Mouse (Mus musculus): ENCODE measurements around the gene Thada. TPM values are rescaled to one million over a fixed set of nuclear protein-coding genes. Genes with fewer than 3 reads are reported as not detected.
A peak's percentile ranks its signal among the peaks of the same experiment; 100 is the strongest.

Thada gene
- total RNA-seq, 2 experiments from 2014 or later = 7.5 to 8.7 TPM

- no peak for DNase-seq
Observed at GRCm38 (mm10) chr17:84477176-84477575, 11.2 kb upstream of the Thada start.

DNA sequence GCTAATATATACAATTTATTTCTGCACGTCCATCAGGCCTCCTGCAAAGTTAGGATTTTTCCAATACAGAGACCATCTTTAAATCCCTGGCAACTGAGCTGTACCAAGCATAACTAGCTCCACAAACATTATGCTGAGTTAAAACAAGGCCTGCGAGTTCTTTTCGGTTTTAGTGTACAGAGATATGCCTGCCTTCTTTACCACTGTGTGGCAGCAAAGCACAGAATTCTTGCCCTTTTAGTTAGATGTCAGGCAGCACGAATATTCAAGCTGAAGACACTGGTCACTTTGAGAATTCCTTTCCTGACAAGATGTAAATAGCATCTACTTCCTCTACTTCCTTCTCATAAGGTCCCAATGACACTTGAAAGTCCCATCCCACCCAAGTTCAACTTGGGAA, 8.3 kb upstream of the Thada start:
- DNase-seq = peak in 1 of 2 experiments; percentile 18

DNA sequence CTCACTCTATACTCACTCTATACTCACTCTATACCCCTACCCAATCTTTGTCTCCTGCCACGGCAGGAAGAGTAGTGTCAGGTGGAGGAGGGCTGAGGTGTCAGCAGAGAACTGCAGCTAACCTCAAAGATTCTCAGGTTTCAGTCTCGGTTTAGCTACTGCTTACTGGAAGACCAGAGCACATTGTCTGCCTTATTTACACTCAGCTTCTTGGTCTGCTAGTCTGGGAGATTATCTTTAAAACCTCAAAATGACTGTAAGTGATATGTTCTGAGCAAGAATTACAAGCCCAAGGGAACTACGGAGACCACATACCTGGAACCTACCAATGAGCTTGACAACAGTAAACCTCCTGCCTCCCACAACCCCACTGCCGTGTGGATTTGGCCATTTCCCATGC, 31.0 kb downstream of the Thada start:
- DNase-seq = no peak

GRCm38 (mm10) chr17:84434233-84434632, 31.8 kb downstream of the Thada start:
- no peak for DNase-seq

DNA sequence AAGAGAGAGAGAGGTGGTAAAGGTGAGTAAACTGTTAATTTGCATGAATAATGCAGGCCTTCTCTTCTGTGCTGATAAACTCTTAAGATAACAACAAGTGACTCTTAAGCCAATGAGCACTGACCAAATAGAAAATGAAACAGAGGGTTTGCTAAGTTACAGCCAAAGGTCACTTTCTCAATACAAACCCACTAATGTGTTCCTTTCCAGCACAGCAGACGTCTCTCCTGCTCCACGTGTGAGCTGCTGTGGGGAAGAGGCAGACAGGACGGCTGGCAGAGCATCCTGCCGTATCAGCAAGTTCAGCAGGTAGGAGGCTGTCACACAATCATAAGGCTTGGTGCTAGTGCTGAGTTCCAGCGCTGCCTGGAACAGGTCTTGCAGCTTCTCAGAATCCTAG, 34.0 kb downstream of the Thada start:
- DNase-seq = no peak

DNA sequence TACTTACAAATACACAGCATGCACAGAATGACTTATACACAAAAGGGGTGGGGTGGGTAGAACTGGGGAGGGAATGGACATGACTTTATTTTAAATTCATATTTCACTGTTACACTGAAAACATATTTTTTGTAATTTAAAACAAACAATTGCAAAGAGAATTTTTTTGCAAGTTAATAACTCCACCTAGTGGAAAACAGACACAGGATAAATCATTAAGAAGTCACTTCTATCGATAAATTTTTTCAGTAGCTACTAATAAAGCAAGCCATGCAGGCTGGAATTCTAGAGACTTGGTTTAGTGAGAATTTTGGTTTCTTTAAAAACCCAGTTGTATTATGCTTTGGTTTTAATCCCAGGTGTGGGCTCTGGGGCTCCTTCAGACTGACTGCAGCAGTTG, 41.7 kb downstream of the Thada start:
- DNase-seq = no peak

- DNase-seq = no peak
Observed at GRCm38 (mm10) chr17:84422916-84423315, 43.1 kb downstream of the Thada start.

DNA sequence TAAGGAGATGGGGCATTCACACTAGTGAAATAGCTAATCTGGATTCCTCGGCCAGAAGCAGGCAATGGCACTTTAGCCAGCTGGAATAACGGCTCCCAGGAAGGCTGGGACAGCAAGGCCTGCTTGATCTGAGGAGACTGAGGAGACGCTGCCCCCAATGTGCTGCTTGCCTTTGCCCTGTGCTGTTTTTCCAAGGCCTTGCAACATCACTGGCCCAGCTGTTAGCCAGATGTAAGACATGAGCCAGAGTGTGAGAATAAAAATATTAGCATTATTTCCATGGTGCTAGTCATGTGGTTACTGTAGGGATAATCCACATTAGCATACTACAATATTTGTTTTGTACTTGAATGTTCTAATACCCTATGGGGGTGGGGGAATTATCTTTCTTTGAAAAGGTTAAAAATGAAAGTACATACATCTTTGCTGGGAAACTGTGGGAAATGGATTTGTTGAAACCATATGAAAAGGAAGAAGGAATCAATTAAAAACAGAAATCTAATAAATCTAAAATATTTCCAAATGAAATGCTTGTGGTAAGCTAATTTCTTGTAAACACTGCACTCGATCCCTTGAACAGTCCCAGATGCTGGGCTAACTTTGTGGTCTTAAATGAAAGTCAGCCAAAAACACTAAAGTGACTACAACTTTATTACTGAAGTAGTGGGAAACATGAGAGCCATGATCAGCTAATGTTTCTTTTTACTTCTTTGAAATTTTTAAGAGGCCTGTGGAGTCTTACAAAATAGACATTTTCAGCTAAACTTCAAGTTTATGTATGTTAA, 43.8 kb downstream of the Thada start:
- peak; percentile 76 to 85 for DNase-seq

DNA sequence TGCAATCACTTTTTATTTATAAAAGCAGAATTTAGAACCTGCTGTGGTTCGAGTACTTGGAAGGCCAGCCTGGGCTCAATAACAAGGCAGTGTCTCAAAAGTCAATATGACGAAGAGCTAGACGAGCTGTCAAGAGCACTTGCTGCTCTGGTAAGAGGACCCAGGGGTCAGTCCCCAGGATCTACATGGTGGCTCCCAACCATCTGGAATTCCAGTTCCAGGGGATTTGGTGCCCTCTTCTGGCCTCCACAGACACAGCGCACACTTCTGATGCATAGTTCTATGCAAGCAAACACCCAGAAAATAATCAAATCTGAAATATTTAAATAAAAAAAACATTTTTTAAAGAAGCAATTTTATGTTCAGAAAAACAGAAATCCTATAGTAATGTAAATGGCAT, 45.0 kb downstream of the Thada start:
- no peak for DNase-seq

- DNase-seq = no peak
Observed at GRCm38 (mm10) chr17:84420276-84420639, 45.7 kb downstream of the Thada start.

DNA sequence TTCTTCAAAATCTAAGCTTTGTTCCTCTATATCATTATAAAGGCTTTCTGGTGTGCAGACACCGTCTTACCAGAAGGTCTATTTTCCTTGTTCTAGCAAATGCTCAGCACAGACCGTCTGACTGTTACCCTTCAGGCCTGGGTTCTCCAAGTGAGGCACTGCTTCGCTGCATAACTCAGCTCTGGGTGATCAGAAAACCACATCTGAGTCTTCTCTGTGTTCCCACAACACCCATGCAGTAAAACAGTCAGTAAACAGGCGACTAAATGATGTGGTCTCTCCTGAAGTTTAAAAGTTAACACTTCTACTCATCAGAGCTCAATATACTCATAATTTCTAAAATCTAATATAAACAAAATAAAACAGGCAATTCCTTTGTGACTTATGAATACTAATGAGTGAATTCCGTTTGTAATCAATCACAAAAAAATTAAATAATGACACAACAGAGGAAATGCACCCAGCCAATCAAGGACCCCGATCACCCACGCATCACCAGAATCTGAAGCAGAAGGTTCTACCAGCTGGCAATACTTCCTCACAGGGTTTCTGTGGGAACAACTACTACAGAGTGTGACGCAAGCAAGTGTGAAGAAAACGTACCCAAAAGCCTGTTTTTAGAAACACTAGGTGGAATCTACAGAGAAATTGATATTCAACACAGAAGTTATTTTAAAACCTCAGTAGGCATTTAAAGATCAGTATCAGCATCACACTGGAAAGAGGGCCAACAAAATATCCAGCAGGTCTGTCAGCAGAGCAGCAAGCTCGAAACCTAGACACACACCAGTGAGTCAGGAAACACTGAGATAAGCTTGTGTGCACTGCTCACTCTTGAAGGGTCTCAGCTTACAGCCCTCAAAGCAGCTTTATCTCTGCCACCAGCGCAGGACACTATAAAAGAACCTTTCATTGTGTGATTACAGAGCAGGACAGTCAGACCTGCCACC, 46.4 kb downstream of the Thada start:
- DNase-seq = peak in 1 of 2 experiments; percentile 32

- DNase-seq = no peak
Observed at GRCm38 (mm10) chr17:84415936-84416335, 50.1 kb downstream of the Thada start.

- DNase-seq = no peak
Observed at GRCm38 (mm10) chr17:84408731-84409130, 57.3 kb downstream of the Thada start.

DNA sequence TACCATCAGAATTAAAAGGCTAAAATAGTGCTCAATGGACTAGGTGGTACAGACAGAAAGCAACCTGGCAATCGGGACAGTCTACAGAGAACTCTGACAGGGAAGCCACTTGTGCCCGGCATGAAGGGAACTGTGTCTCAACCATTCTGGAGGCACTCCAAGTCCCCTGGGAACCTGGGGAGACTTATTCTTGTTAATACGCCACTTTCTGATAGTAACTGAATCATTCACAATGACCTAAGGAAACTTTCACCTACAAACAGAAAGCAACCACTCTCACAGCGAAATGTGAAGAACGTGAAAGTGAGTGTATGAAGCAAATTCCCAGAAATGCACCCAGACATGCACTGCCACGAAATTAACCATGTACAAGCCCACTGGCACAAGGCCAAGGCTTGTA, 60.4 kb downstream of the Thada start:
- peak; percentile 63 to 79 for DNase-seq

- DNase-seq = peak; percentile 46 to 61
Observed at GRCm38 (mm10) chr17:84401796-84402195, 64.2 kb downstream of the Thada start.

GRCm38 (mm10) chr17:84399431-84399830, 66.6 kb downstream of the Thada start:
- DNase-seq = no peak

- peak; percentile 59 to 77 for DNase-seq
Observed at GRCm38 (mm10) chr17:84390026-84390425, 76.0 kb downstream of the Thada start.

DNA sequence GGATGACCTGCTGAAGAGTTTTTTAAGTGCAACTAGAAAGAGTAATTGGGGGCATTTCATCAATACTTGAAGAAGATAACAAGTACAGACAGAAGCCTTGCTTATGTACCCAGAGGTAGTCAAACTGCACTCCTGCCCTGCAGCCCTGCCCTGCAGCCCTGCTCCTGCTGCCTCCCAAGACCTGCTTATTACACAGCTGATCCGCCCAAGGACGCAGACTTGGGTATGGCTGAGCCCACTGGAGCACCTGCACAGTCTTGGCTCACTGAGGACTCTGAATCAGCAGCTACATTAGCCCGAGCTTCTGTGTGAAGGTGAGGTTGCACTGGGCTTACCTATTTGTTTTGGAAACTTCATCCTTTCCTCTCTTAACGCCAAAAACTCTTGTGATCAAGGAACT, 79.8 kb downstream of the Thada start:
- peak in 1 of 2 experiments; percentile 16 for DNase-seq

- peak in 1 of 2 experiments; percentile 40 for DNase-seq
Observed at GRCm38 (mm10) chr17:84385696-84386095, 80.3 kb downstream of the Thada start.

DNA sequence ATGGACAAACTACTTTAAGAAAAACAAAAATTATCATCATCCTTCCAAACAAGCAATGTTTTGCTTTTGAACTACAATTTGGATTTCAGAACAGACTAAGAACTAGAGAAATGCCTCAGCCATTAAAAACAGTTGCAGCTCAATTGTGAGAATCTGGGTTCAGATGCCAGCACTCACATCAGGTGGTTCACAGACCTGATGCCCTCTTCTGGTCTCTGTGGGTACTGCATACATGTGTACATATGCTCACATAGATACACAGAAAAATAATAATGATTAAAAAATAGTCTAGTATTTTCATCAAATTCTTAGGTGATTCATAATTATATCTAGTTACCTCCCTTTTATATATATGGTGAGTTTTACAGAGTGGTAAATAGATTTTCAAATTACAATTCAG, 81.3 kb downstream of the Thada start:
- DNase-seq = peak in 1 of 2 experiments; percentile 5

DNA sequence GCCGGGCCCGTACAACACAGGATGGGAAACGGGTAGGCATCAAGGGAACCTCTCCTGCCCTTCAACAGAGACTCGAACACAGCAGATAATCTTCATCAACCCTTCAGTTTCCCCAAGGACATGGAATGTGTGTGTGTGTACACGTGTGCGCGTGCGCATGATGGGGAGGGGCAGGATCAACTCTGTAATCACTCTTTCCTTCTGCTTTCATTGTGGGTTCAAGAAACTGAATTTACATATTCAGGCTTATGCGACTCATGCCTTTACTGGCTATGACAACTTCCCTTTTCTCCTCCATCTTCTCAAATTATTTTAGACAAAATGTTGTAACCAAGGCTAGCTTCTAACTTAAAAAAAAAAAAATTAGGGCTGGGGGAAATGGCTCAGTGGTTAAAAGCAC, 85.7 kb downstream of the Thada start:
- DNase-seq = no peak

- DNase-seq = no peak
Observed at GRCm38 (mm10) chr17:84376882-84377281, 89.1 kb downstream of the Thada start.

- no peak for DNase-seq
Observed at GRCm38 (mm10) chr17:84372411-84373045, 93.5 kb downstream of the Thada start.

All from heart, adult 18-20 months (tissue).